Mouse (Mus musculus) hindbrain, embryonic 13.5 days (tissue): ENCODE measurements around the gene Rgs6. TPM values are rescaled to one million over a fixed set of nuclear protein-coding genes. Genes with fewer than 3 reads are reported as not detected.

Experiments
- ATAC-seq: fragments of 200-750 bp; cut with Nextera tagmentation; 2 replicates; pipeline ENCODE4 v1.8.0; 2017; ENCODE audit warnings: moderate TSS enrichment; ENCODE audit not compliant: low FRiP score
- H3K27ac ChIP-seq: fragments of 300-500 bp; sonication (generic); 2 replicates; pipeline ENCODE4 v1.5.1; 2015; ENCODE audit warnings: inconsistent platforms, mild to moderate bottlenecking, moderate library complexity
- H3K27me3 ChIP-seq: fragments of 300-500 bp; sonication (generic); 2 replicates; pipeline ENCODE4 v1.6.1; 2015; ENCODE audit warnings: mild to moderate bottlenecking, inconsistent platforms
- H3K36me3 ChIP-seq: fragments of 300-500 bp; sonication (generic); 2 replicates; pipeline ENCODE4 v1.6.1; 2015; ENCODE audit warnings: mild to moderate bottlenecking, inconsistent platforms
- H3K4me1 ChIP-seq: fragments of 300-500 bp; sonication (generic); replicated peaks from 2 replicates; pipeline ENCODE4 v1.6.1; 2015; ENCODE audit warnings: inconsistent platforms
- H3K4me2 ChIP-seq: fragments of 300-500 bp; sonication (generic); 2 replicates; pipeline ENCODE4 v1.6.1; 2015; ENCODE audit warnings: inconsistent platforms, mild to moderate bottlenecking, moderate library complexity
- H3K4me3 ChIP-seq: fragments of 300-500 bp; sonication (generic); 2 replicates; pipeline ENCODE4 v1.5.1; 2015; ENCODE audit warnings: mild to moderate bottlenecking, inconsistent platforms
- H3K9ac ChIP-seq: fragments of 300-500 bp; sonication (generic); 2 replicates; pipeline ENCODE4 v1.6.1; 2015; ENCODE audit warnings: mild to moderate bottlenecking, inconsistent platforms
- H3K9me3 ChIP-seq: fragments of 300-500 bp; sonication (generic); 2 replicates; pipeline ENCODE4 v1.6.1; 2016; ENCODE audit warnings: inconsistent platforms
- WGBS: fragments of 180-500 bp; shearing (Covaris S2); methylation state at CpG from one replicate; pipeline ENCODE4 v1.1.7; 2015; 5-methylcytosine and 5-hydroxymethylcytosine counted together
- polyA plus RNA-seq: library from polyadenylated mRNA; unstranded; fragments of >200 nt; fragmentation: Nextera tagmentation; extraction: Ambion mirVana; gene quantifications from 2 replicates; pipeline ENCODE4 v1.2.1, GENCODE M21; 2015

The Rgs6 gene
- polyA plus RNA-seq, 1 experiment from 2014 or later = 7.4 TPM

DNA sequence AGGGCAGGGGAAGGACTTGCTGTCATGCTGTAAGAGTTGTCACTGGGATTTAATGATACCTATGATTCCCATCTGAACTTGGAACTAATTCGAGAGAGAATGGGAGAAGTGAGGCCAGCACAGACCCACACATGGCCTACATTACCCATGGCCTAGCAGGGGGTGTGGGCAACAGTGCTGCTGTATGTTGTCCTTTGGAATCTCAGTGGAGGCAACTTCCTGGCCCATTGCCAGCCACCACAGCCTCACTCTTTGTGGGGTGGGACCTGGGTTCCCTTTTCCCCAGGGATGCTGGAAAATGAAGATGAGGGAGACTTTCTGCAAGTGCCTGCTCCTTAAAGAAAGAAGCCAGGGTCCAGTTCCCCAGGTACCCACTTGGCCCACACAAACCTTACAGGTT, 383.1 kb downstream of the Rgs6 start:
- WGBS = 76% methylated on average over 1 of the region's 1 CpGs
- no peaks in the 10 kb centered on the region for H3K36me3 ChIP-seq
- H3K9me3 ChIP-seq = no peaks in the 10 kb centered on the region
- no peak overlapping the region for H3K4me2 ChIP-seq
- no peaks in the 10 kb centered on the region for H3K4me1 ChIP-seq
- no peak overlapping the region for H3K4me3 ChIP-seq
- no peak for ATAC-seq
- H3K27me3 ChIP-seq = no peaks in the 10 kb centered on the region
- H3K9ac ChIP-seq = no peak overlapping the region
- no peak overlapping the region for H3K27ac ChIP-seq

DNA sequence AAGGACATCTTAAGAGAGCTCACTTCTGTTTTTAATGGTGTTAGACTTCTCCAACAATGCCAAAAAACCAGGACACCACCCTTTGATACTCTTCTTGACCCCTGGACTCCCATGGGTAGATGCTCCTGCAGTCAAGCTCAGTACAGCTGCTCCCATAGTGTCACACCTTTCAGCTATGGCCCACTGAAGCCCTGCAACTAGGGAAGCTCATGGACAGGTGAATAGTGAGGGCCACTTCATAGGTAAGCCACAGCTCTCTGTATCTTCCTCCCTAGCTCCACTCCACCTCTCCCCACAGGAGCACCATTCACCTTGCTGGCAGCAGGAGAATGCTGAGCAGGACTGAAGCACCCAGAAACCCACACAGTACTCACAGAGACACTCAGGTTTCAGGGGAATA, 384.6 kb downstream of the Rgs6 start:
- Histone ChIP-seq H3K9me3 (no peaks in the 10 kb centered on the region), H3K4me3 (no peak overlapping the region), H3K9ac (no peak overlapping the region), H3K27me3 (no peaks in the 10 kb centered on the region), H3K36me3 (no peaks in the 10 kb centered on the region), H3K4me1 (no peaks in the 10 kb centered on the region), H3K4me2 (no peak overlapping the region), H3K27ac (no peak overlapping the region)
- no peak for ATAC-seq

DNA sequence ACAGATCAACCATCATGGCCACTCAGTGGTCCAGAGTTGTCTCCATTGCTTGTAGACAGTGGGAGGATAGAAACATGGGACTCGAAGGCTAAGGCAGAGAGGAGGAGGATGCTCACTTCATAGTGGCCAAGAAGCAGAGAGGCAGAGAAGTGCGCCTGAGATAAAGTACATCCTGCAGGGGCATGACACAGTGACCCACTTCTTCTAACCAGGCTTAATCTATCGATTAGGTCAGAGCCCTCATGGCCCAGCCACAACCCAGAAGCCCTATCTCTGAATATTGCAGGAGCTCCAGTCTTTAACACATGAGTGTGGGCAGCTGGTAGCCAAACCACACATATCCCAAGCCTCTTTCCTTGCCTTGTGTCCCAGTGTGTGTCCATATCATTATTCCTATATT, 385.7 kb downstream of the Rgs6 start:
- Histone ChIP-seq H3K4me3 (no peak overlapping the region), H3K4me2 (no peak overlapping the region), H3K9ac (no peak overlapping the region), H3K36me3 (no peaks in the 10 kb centered on the region), H3K27me3 (no peaks in the 10 kb centered on the region), H3K9me3 (no peaks in the 10 kb centered on the region), H3K4me1 (no peaks in the 10 kb centered on the region), H3K27ac (no peak overlapping the region)
- 88% methylated on average over 3 of the region's 3 CpGs for WGBS
- no peak for ATAC-seq

DNA sequence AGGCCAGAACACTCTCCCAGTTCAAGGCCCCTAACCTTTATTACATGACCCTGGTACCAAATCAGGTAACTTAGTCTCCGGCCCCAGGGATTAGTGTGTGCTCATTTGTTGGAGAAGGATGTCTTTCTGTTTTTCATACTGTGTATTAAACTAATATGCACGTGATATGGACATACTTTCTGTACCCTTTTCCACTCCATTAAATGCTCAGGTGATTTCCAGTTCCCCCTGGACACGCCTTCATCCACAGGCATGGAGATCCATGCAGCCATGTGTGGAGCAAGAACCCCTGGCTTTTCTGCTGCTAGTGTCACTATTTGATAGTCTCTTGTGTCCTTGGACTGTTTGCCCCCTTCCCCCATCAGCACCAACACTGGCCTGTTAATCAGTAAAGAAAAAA, 390.2 kb downstream of the Rgs6 start:
- Histone ChIP-seq H3K27ac (no peak overlapping the region), H3K4me1 (no peaks in the 10 kb centered on the region), H3K4me3 (no peak overlapping the region), H3K9me3 (no peaks in the 10 kb centered on the region), H3K27me3 (no peaks in the 10 kb centered on the region), H3K9ac (no peak overlapping the region), H3K4me2 (no peak overlapping the region), H3K36me3 (no peaks in the 10 kb centered on the region)
- no peak for ATAC-seq
- WGBS = 88% methylated on average over 3 of the region's 3 CpGs

DNA sequence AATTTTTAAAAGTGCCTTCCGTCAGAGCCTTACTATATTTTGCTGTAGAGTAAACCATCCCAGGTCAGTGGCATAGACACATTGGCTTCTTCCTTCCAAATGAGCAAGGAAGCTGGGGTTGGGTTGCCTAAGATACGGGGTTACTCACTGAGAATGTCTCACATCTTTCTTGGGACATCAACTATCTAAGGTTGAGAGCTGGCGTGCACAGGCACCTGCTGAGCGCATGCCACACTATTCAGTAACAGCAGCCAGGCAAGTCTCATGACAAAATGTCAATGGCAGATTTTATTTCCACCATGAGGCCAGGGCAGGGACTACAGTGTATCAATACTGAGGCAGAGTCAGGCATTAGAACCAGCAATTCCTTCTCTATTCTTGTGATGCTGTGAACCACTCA, 394.6 kb downstream of the Rgs6 start:
- Histone ChIP-seq H3K36me3 (no peaks in the 10 kb centered on the region), H3K4me3 (no peak overlapping the region), H3K4me2 (no peak overlapping the region), H3K4me1 (no peaks in the 10 kb centered on the region), H3K27me3 (no peaks in the 10 kb centered on the region), H3K9me3 (no peaks in the 10 kb centered on the region), H3K27ac (no peak overlapping the region), H3K9ac (no peak overlapping the region)
- WGBS = 90% methylated on average over 4 of the region's 4 CpGs
- ATAC-seq = no peak

DNA sequence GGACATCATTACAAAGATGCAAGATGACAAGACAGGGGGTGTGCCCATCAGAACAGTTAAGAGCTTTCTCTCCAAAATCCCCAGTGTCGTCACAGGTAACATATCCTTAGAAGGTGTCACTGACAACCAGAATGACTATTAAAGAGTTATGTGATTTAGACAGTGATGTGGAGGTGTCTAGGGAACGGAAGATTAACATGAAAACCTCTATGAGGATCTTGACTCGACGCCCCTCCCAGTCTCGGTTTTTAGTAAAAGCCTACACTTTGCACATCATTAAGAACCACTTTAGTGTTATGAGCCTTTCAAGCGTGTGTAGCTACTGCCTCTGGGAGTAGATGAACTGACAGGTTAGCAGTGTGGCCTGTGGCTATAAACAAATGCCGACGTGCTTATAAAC, 397.2 kb downstream of the Rgs6 start:
- 81% methylated on average over 8 of the region's 8 CpGs for WGBS
- H3K4me2 ChIP-seq = no peak overlapping the region
- H3K9ac ChIP-seq = no peak overlapping the region
- H3K4me3 ChIP-seq = no peak overlapping the region
- no peak for ATAC-seq
- no peaks in the 10 kb centered on the region for H3K9me3 ChIP-seq
- H3K27ac ChIP-seq = no peak overlapping the region
- no peaks in the 10 kb centered on the region for H3K4me1 ChIP-seq
- no peaks in the 10 kb centered on the region for H3K27me3 ChIP-seq
- no peaks in the 10 kb centered on the region for H3K36me3 ChIP-seq

DNA sequence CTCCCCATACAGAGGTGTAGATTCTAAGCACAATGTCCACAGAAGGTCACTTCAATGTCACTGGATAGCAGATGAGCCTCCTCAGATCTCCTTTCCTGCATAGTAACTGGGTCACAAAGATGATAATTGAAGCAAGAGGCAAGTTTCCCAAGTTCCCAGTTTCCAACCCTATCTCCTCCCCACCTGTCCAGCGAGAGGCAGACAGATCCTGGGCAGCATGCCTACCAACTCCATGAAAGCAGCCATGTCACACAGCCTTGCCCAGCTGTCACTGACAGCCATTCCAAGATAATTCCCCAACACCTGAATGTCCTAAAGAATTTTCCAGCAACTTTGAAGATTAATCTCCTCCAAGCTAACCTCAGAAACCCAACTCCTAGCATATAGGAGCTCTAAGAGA, 399.6 kb downstream of the Rgs6 start:
- Histone ChIP-seq H3K27ac (no peak overlapping the region), H3K4me1 (no peaks in the 10 kb centered on the region), H3K4me2 (no peak overlapping the region), H3K27me3 (no peaks in the 10 kb centered on the region), H3K9ac (no peak overlapping the region), H3K4me3 (no peak overlapping the region), H3K9me3 (no peaks in the 10 kb centered on the region), H3K36me3 (no peaks in the 10 kb centered on the region)
- whole genome bisulfite sequencing = 83% methylated on average over 1 of the region's 1 CpGs
- ATAC-seq = no peak

DNA sequence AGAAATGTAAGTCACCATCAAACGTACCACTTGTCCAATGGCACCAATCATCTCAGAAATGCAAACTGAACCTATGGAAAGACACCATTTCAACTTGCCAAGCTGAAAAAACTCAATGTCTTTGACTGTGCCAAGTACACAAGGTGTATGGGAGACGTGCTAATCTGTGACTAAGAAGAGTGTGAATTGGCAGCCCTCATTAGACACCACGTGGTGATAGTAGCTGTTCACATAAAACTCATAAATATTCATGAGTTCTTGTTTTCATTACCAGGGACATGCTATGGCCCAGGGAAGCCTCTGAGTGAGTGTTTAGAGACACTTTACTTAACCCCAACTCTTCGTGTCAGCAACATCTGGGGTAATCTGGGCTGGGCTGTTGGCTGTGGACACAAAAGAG, 405.8 kb downstream of the Rgs6 start:
- Histone ChIP-seq H3K9ac (no peak overlapping the region), H3K27me3 (no peaks in the 10 kb centered on the region), H3K9me3 (no peaks in the 10 kb centered on the region), H3K36me3 (no peaks in the 10 kb centered on the region), H3K27ac (no peak overlapping the region), H3K4me2 (no peak overlapping the region), H3K4me1 (0 out of 2 replicates have a peak, but pooled peaks cover 4% of the 10 kb centered on the region), H3K4me3 (no peak overlapping the region)
- ATAC-seq = no peak
- 28% methylated on average over 4 of the region's 4 CpGs for WGBS

DNA sequence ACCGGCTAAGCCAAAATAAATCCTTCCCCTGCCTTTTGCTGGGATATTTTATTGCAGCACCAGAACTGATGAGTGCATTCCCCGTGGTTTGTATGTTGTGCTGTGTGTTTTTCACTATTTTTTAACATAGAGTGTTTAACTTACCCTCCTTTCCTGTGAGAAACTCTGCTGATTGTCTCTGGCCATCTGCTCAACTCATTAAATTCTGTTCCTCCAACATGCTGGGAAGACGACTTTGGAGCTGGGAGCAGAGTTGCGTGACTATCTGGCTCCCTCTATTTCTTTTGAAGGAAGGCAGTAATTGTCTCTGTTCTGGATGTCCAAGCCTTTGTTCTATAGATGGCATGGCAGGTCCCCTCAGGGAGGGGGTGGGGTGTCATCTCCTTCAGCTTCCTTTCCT, 408.7 kb downstream of the Rgs6 start:
- no peak for ATAC-seq
- no peaks in the 10 kb centered on the region for H3K9me3 ChIP-seq
- H3K4me2 ChIP-seq = no peak overlapping the region
- no peak overlapping the region for H3K27ac ChIP-seq
- no peak overlapping the region for H3K9ac ChIP-seq
- 0 out of 2 replicates have a peak, but pooled peaks cover 4% of the 10 kb centered on the region for H3K4me1 ChIP-seq
- 31% methylated on average over 4 of the region's 4 CpGs for WGBS
- H3K27me3 ChIP-seq = no peaks in the 10 kb centered on the region
- no peak overlapping the region for H3K4me3 ChIP-seq
- no peaks in the 10 kb centered on the region for H3K36me3 ChIP-seq

DNA sequence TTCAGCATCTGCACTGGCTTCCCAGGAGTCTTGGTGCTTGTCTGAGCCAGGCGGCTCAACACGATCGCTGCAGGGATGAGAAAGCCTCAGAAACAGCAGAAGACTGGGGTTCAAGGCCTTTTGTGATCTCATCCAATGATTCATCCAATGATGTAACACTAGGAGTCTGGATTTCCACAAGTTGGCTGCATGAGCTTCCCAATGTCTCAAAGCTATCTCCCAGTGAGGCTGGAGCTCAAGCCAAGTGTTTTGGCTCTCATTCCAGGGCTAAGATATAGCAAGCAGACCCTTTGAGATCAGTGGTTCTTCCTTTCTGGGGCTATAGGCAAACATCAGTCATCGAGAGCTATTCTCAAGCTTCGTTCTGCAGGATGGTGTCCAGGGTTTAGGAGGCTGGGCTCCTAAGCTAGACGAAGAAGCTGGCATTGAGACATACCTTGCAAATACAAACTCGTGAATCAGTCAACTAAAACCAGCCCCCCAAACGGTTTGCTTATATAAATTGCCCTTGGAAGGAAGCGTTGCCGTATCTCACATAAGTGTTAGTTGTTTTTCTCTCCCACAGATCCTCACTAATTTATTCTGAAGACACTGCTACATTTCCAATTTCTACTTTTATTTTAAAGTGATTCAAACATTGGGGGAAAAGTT, 410.7 kb downstream of the Rgs6 start:
- 95% methylated on average over 10 of the region's 10 CpGs for WGBS
- Histone ChIP-seq H3K4me1 (0 out of 2 replicates have a peak, but pooled peaks cover 4% of the 10 kb centered on the region), H3K4me3 (no peak overlapping the region), H3K27me3 (no peaks in the 10 kb centered on the region), H3K4me2 (no peak overlapping the region), H3K36me3 (no peaks in the 10 kb centered on the region), H3K9me3 (no peaks in the 10 kb centered on the region), H3K9ac (no peak overlapping the region), H3K27ac (no peak overlapping the region)
- no peak for ATAC-seq

DNA sequence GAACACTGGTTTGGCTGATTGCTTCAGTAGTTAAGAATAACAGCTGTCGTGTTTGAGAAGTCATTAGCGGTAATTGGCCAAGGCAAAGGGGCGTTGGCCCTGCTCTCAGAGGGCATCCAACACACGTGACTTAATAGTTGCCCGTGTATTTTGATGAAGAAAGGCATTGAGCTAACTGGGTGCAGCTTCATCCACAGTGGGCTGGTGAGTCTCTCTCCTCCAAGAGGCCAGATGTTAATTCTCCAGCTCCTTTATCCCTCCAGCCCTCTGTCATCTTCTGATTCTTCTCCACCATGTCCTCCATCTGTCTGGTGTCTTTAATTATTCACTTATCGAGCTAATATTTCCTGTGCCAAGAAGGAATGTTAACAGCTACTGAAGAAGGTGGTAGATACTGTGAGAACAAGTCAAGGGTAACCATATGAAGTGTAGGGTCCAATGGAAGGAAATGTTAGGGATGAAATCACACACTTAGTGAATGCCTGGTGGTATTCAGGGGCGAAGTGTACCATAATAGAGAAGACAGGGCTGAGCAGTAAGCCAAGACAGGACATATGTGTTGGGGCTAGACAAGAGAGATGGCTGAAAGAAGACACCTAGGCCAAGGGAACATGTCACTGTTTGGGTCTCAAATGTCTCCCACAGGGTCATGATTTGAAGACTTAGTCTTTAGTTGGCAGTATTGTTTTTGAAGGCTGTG, 411.4 kb downstream of the Rgs6 start:
- H3K9me3 ChIP-seq = no peaks in the 10 kb centered on the region

DNA sequence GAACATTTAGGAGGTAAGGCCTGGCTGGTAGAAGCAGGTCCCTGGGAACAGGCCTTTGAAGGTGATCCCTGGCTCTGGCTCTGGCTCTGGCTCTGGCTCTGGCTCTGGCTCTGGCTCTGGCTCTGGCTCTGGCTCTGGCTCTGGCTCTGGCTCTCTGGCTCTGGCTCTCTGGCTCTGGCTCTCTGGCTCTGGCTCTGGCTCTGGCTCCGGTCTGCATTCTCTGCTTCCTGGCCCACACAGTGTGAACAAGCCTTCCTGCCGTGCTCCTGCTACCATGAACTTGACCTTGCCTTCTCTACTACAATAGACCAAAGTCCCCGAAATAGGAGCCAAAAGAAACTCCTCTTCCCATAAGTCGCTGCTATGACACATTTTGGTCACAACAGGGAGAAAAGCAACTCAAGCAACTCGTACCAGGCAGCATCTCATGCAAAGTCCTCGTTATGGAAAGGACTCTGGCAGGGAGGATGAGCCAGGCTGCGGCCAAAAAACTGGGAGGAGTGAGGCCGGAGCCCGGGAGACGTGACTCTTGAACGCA, 412.0 kb downstream of the Rgs6 start:
- H3K9ac ChIP-seq = no peak overlapping the region
- no peak overlapping the region for H3K27ac ChIP-seq
- no peaks in the 10 kb centered on the region for H3K27me3 ChIP-seq
- no peak overlapping the region for H3K4me2 ChIP-seq
- no peaks in the 10 kb centered on the region for H3K36me3 ChIP-seq
- H3K4me3 ChIP-seq = no peak overlapping the region
- 83% methylated on average over 11 of the region's 11 CpGs for WGBS
- ATAC-seq = no peak
- no peaks in the 10 kb centered on the region for H3K9me3 ChIP-seq
- H3K4me1 ChIP-seq = no peaks in the 10 kb centered on the region

More for the DNA sequence above, 411.4 kb downstream of the Rgs6 start:
- H3K27ac ChIP-seq = no peak overlapping the region
- H3K4me2 ChIP-seq = no peak overlapping the region
- no peaks in the 10 kb centered on the region for H3K36me3 ChIP-seq
- H3K4me3 ChIP-seq = no peak overlapping the region
- H3K27me3 ChIP-seq = no peaks in the 10 kb centered on the region
- 88% methylated on average over 7 of the region's 7 CpGs for WGBS
- no peak overlapping the region for H3K9ac ChIP-seq
- no peaks in the 10 kb centered on the region for H3K4me1 ChIP-seq
- ATAC-seq = no peak

DNA sequence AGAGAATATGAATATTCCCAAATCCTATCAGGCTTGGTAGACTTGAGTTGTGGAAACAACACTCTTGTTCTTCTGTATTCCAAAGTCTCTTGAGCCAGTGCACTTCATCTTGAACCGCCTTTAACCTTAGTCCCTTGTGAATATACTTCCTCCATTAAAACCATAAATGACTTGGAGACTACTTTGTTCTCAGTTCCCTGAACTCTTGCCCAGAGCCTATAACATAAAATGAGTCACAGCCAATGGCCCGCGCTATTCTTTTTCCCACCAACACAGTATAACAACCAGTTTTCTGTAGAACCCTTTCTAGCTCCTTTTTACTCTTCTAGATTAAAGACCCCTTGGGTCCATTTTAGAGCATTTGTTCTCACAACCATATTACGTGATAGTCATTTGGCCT, 412.9 kb downstream of the Rgs6 start:
- no peaks in the 10 kb centered on the region for H3K36me3 ChIP-seq
- 91% methylated on average over 4 of the region's 4 CpGs for WGBS
- no peak overlapping the region for H3K4me3 ChIP-seq

More for the DNA sequence above, 412.9 kb downstream of the Rgs6 start:
- ATAC-seq = no peak
- H3K9me3 ChIP-seq = no peaks in the 10 kb centered on the region
- H3K4me2 ChIP-seq = no peak overlapping the region
- no peak overlapping the region for H3K9ac ChIP-seq
- no peak overlapping the region for H3K27ac ChIP-seq
- no peaks in the 10 kb centered on the region for H3K27me3 ChIP-seq
- no peaks in the 10 kb centered on the region for H3K4me1 ChIP-seq
